Mouse (Mus musculus): ENCODE measurements around the gene Scml4. TPM values are rescaled to one million over a fixed set of nuclear protein-coding genes. Genes with fewer than 3 reads are reported as not detected.
A peak's percentile ranks its signal among the peaks of the same experiment; 100 is the strongest.

Gene Scml4
- total and polyA plus RNA-seq, 3 experiments = 0.03 to 0.08 TPM; not detected in 1

DNA sequence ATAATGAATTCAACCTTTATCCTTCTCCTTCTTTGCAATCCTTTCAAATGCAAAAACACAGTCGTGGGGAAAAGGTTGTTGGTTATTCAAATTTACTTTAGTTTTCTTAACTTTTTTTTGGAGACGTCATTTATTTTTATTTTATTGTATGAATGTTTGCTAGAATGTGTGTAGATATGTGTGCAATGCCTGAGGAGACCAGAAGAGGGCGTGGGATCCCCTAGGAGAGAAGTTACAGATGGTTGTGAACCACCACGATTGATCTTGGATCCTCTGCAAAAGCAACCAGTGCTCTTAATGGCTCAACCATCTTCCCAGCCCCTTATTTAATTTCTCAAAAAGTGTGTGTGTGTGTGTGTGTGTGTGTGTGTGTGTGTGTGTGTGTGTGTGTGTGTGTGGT lies 53.0 kb downstream of the Scml4 start:
- Histone ChIP-seq H3K4me1 (ENCODE audit: control insufficient read depth in 1 of 2, insufficient read depth in 2 of 2, low read length in 2 of 2) (peaks cover 0 to 4% of the 10 kb centered on the region in 2 experiments; a peak in 1 of 4 replicates), H3K4me3 (ENCODE audit: control insufficient read depth in 1 of 2, insufficient read depth in 1 of 2, low read depth in 2 of 2, low read length in 2 of 2) (no peak overlapping the region), H3K27me3 (ENCODE audit: control insufficient read depth in 1 of 2, insufficient read depth in 2 of 2, low read length in 2 of 2) (no peaks in the 10 kb centered on the region; a peak in 2 of 4 replicates), H3K27ac (ENCODE audit: control insufficient read depth, low read depth, low read length) (no peak overlapping the region), H3K9ac (ENCODE audit: control insufficient read depth, low read depth, low read length, poor library complexity, severe bottlenecking) (no peak overlapping the region), H3K36me3 (ENCODE audit: control insufficient read depth in 1 of 2, insufficient read depth in 2 of 2, low read length in 2 of 2) (peaks cover 0 to 8% of the 10 kb centered on the region in 2 experiments; a peak in 2 of 4 replicates), H3K79me2 (ENCODE audit: control insufficient read depth, insufficient read depth, low read length, poor library complexity) (no peaks in the 10 kb centered on the region), H3K9me3 (replicated peaks; ENCODE audit: insufficient read depth, low read length) (no peaks in the 10 kb centered on the region)
- DNase-seq (ENCODE audit: low read depth, low spot score) = peak; percentile 37
- no peak for TF ChIP-seq ZC3H11A (IDR thresholded peaks at IDR 0.05; ENCODE audit: low read depth, low read length)
- TF ChIP-seq EP300 (IDR thresholded peaks at IDR 0.05; ENCODE audit: low read depth in 1 of 2, low read length in 2 of 2) = no peak
- TF ChIP-seq GABPA (IDR thresholded peaks at IDR 0.05; ENCODE audit: low read depth, low read length) = no peak
- TF ChIP-seq MAZ (IDR thresholded peaks at IDR 0.05; ENCODE audit: low read depth, low read length) = no peak
- TF ChIP-seq CTCF (IDR thresholded peaks at IDR 0.05 in 2 of 3, conservative IDR thresholded peaks at IDR 0.05 in 1 of 3; ENCODE audit: control insufficient read depth in 1 of 3, insufficient read depth in 1 of 3, low read depth in 2 of 3, low read length in 3 of 3, poor library complexity in 1 of 3, severe bottlenecking in 1 of 3) = peak in 2 of 3 experiments; percentile 34 to 36; a peak in 4 of 6 replicates
- TF ChIP-seq JUND (IDR thresholded peaks at IDR 0.05; ENCODE audit: low read depth, low read length) = no peak
- no peak for TF ChIP-seq MAFK (IDR thresholded peaks at IDR 0.05; ENCODE audit: borderline replicate concordance, low read depth, low read length)
- no peak for TF ChIP-seq USF2 (IDR thresholded peaks at IDR 0.05; ENCODE audit: borderline replicate concordance in 1 of 2, insufficient read depth in 1 of 2, low read depth in 1 of 2, low read length in 2 of 2)
- no peak for TF ChIP-seq ELF1 (IDR thresholded peaks at IDR 0.05; ENCODE audit: low read depth, low read length)
- no peak for TF ChIP-seq TBP (IDR thresholded peaks at IDR 0.05; ENCODE audit: low read depth, low read length)
- TF ChIP-seq RAD21 (IDR thresholded peaks at IDR 0.05; ENCODE audit: low read depth, low read length) = peak; percentile 3
- TF ChIP-seq MEF2A (IDR thresholded peaks at IDR 0.05; ENCODE audit: extremely low read depth, insufficient replicate concordance, low read depth, low read length, poor library complexity, severe bottlenecking) = no peak
- TF ChIP-seq POLR2AphosphoS2 (IDR thresholded peaks at IDR 0.05; ENCODE audit: low read length) = no peak
- no peak for TF ChIP-seq ZMIZ1 (IDR thresholded peaks at IDR 0.05; ENCODE audit: low read depth, low read length)

DNA sequence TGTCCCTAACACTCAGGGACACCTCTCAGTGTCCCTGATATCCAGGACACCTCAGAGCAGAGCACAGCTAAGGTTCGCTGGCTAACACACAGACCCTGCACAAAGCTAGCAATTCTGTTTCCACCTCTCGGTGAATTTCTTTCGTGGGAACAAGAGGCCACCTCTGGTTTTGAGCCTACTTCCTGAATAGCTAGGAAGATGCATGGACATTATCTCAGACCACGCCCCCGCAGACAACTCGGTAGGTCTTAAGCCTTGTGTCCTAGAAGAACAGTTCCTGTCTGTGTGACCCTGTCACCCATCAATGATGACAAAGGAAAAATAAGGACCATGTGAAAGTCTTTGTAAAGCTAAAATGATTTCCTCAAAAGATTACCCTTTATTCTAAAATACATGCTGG lies 54.0 kb downstream of the Scml4 start:
- no peaks in the 10 kb centered on the region; a peak in 2 of 4 replicates for H3K27me3 ChIP-seq (ENCODE audit: control insufficient read depth in 1 of 2, insufficient read depth in 2 of 2, low read length in 2 of 2)
- peak; percentile 80 for DNase-seq (ENCODE audit: low read depth, low spot score)

More for the DNA sequence above, 54.0 kb downstream of the Scml4 start:
- H3K27ac ChIP-seq (ENCODE audit: control insufficient read depth, low read depth, low read length) = no peak overlapping the region
- H3K79me2 ChIP-seq (ENCODE audit: control insufficient read depth, insufficient read depth, low read length, poor library complexity) = no peaks in the 10 kb centered on the region
- H3K9me3 ChIP-seq (replicated peaks; ENCODE audit: insufficient read depth, low read length) = no peaks in the 10 kb centered on the region
- peak overlapping the region; percentile 42; the same call in 1 of the 2 replicates for H3K9ac ChIP-seq (ENCODE audit: control insufficient read depth, low read depth, low read length, poor library complexity, severe bottlenecking)
- H3K4me1 ChIP-seq (ENCODE audit: control insufficient read depth in 1 of 2, insufficient read depth in 2 of 2, low read length in 2 of 2) = peaks cover 0 to 4% of the 10 kb centered on the region in 2 experiments; a peak in 1 of 4 replicates
- TF ChIP-seq ELF1 (IDR thresholded peaks at IDR 0.05; ENCODE audit: low read depth, low read length) (peak; percentile 42), GATA1 (IDR thresholded peaks at IDR 0.05; ENCODE audit: low read depth, low read length) (peak; percentile 38; the same call in 1 of the 2 replicates), JUND (IDR thresholded peaks at IDR 0.05; ENCODE audit: low read depth, low read length) (no peak)
- H3K36me3 ChIP-seq (ENCODE audit: control insufficient read depth in 1 of 2, insufficient read depth in 2 of 2, low read length in 2 of 2) = peaks cover 0 to 8% of the 10 kb centered on the region in 2 experiments; a peak in 2 of 4 replicates
- H3K4me3 ChIP-seq (ENCODE audit: control insufficient read depth in 1 of 2, insufficient read depth in 1 of 2, low read depth in 2 of 2, low read length in 2 of 2) = peak overlapping the region; percentile 38 to 46

Measured in MEL (cell line).